Mouse (Mus musculus) lung, postnatal 25 days (tissue): ENCODE data around the gene Tmed2.
A peak's percentile ranks its signal among the peaks of the same experiment; 100 is the strongest.
"Not testable (repeated sequence)": the region's sequence is repeated elsewhere in the genome, so short reads cannot be mapped to it uniquely, and the experiment has no call there.

ENCODE experiments used
- DNase-seq: peaks from one replicate; pipeline ENCODE4 v3.0.0; 2022; ENCODE audit warnings: low spot score

Tmed2 gene

GRCm38 (mm10) chr5:124540383-124540786 lies at the start of gene Tmed2:
TSS of gene Tmed2 (plus strand) at chr5:124540695.
- DNase-seq, result peak; percentile 97

DNA sequence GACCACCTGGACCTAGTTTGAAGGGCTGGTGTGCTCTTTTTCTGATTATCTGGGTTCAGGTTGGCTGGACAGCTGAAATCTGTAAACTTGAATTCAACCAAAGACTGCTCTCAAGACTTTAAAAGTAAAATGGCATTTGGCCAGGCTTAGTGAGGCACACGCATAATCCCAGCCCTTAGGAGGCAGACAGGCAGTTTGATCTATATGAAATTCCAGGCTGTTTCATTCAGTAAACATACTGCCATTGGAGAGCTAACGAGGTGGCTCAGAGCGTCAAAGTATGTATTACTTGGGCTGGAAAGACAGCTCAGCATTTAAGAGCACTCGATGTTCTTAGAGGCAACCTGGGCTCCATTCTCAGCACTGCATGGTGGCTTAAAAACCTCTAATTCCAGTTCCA lies 48.8 kb upstream of the Tmed2 start:
- DNase-seq, result no peak

DNA sequence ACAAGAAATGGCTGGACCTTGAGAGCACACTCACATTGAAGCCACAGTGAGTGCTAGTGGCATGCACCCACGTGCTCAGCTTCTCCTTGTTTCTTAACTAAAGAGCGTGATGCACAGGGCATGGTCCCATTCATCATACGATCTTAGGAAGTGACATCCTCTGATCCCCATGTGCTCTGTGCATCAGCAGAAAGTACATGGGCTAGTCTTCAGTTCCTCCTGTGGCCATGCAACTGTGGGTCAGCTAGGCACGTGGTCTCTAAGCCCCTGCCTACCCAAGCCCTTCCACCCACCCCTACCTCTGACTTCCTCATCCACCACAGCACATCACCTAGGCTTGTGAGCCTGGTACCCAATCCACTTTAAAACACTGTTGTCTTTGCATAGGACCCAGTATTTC lies 47.9 kb upstream of the Tmed2 start:
- DNase-seq, result no peak

GRCm38 (mm10) chr5:124493455-124493854 lies 47.0 kb upstream of the Tmed2 start:
- no peak for DNase-seq

GRCm38 (mm10) chr5:124495547-124495946 lies 44.9 kb upstream of the Tmed2 start:
- DNase-seq, result no peak

DNA sequence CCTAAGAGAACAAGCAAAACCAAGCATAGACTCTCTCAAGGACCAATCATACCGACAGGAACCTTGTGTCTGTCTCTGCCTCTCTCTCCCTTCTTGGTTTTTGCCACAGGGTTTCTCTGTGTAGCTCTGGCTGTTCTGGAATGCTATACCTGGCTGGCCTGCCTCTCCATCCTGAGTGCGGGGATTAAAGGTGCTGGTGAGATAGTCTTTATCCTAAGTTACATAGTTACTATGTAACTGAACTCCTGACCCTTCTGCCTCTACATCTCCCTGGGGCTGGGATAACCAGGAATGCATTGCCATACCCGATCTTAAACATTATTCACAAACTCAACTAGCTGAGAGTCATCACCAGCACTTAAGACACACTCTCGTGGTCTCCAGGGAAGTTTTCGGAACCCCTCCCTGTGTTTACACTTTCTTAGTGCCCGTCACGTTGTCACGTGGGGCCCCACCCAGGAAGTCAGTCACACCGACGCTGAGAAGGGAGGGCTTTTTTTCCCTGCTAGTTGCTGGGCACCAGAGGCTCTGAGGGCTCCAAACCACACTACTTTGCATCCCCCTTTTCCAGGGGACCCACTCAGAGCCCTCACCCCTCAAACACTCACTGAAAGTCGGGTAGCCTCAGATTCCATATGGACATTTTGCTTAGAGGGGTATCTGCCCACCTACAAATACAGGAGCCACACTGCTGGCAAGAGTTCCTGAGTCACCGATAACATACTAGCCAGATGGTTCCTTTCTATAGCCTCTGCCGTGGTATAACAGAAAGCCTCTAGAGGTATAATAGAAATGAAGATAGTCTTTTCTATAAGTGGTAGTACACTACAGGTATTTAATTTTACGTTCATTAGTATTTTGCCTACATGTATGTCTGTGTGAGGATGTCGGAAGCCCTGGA lies 43.6 kb upstream of the Tmed2 start:
- DNase-seq, result peak; percentile 74

- DNase-seq, result peak; percentile 74
Observed at GRCm38 (mm10) chr5:124498221-124498876, 42.1 kb upstream of the Tmed2 start.

- no peak for DNase-seq
Observed at GRCm38 (mm10) chr5:124499001-124499400, 41.5 kb upstream of the Tmed2 start.

DNA sequence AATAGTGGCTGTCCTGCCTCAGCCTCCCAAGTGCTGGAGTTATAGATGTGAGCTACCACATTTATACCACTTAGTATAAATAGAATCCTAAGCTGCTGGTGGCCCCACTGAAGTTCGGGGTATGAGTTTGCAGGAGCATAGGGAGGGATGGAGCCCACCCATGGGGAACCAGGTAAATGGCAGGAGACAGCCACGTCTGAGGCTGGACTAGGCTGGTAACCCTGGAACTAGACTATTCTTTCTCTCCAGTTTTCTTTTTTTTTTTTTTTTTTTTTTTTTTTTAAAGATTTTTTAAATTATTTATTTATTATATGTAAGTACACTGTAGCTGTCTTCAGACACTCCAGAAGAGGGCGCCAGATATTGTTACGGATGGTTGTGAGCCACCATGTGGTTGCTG lies 40.5 kb upstream of the Tmed2 start:
- DNase-seq, result not testable (repeated sequence)

GRCm38 (mm10) chr5:124500573-124500972 lies 39.9 kb upstream of the Tmed2 start:
- DNase-seq, result no peak

DNA sequence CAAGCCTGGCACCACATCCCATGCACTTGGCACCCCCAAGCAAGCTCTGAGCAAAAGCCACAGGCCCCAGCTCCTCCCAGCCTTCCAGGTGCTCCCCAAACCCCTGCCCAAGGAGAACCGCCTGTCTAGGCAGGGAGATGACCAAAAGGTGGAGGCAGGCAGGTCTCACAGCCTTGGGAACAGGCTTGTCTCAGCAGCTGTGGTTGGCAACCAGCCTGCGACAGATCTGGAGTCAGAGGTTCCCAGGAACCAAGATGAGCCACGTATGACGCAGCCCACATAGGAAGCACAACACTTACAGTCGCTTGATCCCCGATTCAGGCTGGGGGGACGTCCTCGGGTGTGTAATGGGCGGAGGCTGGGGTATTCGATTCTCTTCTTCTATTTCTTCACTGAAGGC lies 39.0 kb upstream of the Tmed2 start:
- DNase-seq, result no peak

- DNase-seq, result no peak
Observed at GRCm38 (mm10) chr5:124503742-124504141, 36.8 kb upstream of the Tmed2 start.

DNA sequence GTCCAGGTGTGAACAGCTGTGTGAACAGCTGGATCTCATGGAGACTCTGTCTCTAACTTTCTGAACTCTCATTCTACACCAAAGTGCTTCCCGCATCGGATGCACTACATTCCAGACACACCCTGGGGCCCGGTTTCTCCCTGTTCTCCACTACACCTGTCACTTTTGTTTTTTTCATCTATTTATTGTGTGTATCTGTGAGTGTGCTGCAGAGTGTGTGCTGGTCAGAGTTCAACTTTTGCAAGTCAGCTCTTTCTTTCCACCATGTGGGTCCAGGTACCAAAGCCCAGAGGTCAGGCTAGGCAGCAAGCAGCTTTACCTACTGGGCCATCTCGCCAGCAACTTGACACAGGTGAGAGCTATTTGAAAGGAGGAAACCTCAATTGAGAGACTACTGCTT lies 35.3 kb upstream of the Tmed2 start:
- DNase-seq, result no peak

DNA sequence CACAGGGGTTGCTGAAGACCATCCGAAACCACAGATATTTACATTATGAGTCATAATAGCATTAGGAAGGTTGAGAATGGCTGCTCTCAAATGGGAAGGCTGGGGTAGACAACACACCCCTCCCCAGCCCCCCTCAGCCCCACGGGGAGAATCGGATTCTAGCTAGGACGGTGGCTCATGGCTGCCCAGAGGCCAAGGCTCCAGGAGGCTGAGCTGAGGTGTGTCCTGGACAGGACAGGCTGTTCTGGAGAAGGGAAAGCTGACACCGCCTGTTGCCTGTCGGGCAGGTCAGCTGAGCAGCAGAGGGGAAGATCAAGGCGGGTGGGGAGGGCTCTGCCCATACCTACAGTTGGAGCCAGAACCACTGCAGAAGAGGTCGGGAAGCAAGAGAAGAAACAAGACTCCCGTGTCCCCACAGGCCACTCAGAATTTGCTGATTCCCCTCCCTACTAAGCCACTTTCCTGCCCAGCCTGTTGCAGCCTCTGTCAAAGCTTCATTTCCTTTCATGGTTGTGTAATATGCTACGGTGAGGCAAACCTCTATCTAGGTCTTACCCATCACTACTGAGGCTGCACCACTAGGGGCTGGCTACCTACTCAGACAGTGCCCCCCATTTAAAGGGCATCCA lies 33.6 kb upstream of the Tmed2 start:
- peak; percentile 57 for DNase-seq

DNA sequence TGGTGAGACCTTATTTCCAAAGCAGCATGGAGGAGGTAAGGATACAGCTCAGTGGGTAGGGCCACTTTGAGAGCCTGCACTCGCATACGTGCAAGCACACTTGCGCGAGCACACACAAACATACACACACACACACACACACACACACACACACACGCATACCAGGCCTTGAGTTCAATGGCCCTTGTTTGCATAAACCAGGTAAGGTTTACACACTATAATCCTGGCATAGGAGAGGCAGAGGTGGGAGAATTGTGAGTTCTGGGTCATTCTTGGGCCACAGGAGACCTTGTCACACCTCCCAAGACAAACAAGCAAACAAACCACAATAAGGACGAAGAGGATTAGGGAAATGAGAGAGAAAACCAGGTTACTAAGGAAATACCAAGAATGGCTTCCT lies 31.3 kb upstream of the Tmed2 start:
- DNase-seq, result no peak

- peak; percentile 91 for DNase-seq
Observed at GRCm38 (mm10) chr5:124509742-124510237, 30.7 kb upstream of the Tmed2 start.

DNA sequence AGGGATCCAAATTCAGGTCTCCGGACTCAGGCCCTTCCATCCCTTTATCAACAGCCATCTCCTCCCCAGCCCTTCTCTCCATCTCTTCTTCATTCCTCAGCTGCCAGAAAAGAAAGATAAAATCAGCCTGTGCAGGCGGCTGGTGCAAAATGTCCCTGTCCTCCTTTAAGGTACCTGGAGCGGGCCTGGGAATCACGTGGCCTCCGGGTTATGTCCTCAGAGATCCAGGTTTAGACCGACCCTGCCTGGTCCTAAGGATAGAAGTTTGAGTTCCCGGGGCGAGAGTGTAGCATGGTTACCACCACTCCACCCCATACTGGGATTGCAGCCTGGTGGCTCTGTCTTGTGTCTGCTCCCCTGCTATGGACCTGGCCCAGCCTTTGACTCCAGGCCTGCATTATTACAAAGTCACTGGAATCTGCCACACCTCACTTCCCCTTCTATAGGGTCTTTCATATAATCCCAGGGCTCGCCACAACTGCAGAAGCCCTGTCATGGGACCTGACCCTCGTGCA lies 29.9 kb upstream of the Tmed2 start:
- no peak for DNase-seq

- DNase-seq, result no peak
Observed at GRCm38 (mm10) chr5:124515789-124516188, 24.7 kb upstream of the Tmed2 start.

GRCm38 (mm10) chr5:124518648-124519047 lies 21.8 kb upstream of the Tmed2 start:
- DNase-seq, result no peak

GRCm38 (mm10) chr5:124521588-124521987 lies 18.9 kb upstream of the Tmed2 start:
- DNase-seq, result no peak

- DNase-seq, result no peak
Observed at GRCm38 (mm10) chr5:124523032-124523431, 17.5 kb upstream of the Tmed2 start.

DNA sequence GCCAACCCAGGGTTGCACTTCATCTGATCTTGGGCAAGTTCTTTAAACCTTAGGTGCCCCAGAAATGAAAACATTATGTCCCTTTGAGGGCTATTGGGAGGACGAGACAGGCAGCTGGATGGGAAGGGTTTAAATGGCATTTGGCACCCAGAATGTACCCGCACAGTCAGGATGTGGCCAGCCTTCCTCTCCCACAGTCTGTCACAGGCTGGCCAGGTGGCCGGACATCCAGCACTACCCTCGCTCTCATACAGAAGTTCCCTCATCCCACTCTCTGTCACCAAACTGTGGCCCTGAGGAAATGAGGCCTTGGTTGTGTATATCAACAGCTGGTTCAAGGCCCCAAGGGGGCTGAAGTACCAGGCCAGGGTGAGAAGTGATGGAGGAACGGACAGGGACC lies 15.6 kb upstream of the Tmed2 start:
- no peak for DNase-seq

DNA sequence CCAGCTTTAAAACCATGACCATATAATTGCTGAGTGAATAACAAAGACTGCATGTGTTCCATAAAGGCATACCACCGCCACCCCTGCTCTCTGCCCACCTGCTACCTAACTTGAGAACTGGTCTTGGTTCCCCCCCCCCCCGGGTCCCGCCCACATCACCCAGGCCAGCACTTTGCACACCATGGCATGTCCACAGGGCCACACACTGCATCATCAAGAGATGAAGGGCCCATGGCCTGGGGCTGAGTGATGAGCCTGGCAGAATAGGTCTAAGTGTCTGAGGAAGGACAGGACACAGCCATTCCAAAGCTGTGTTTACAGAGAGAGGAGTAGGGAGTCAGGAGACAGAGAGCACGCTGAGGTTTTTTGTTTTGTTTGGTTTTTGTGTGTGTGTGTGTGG lies 12.1 kb upstream of the Tmed2 start:
- no peak for DNase-seq
